ENCODE assay signal across 7 mouse cellular contexts in genomic region chr5:24512271-24512670, GRCm38 (mm10). TPM values are rescaled to one million over a fixed set of nuclear protein-coding genes. Genes with fewer than 3 reads are reported as not detected.
DNase-seq lines count a peak whose midpoint lies in the region.

No protein-coding gene starts in this region.

- peak; percentile 93 for DNase-seq in ES-CJ7 (ENCODE audit: low read depth, low spot score)
- DNase-seq in ZHBTc4 (ENCODE audit: low read depth, low spot score), result peak; percentile 92
- peak; percentile 64 for DNase-seq in heart, postnatal 4 days
- DNase-seq in lung, postnatal 10 days, result peak; percentile 78
- no peak for DNase-seq in layer of hippocampus, adult 11-12 months (ENCODE audit: low spot score)
- no peak for DNase-seq in cerebellum, adult 11 months
- no peak for DNase-seq in spleen, postnatal 14 days (ENCODE audit: low spot score in 2 of 2)

RNA-seq across cellular contexts. Expression of gene Gbx1, which starts 14.7 kb away (rescaled TPM):
- total RNA-seq in heart, postnatal 4 days (2021), result not detected

RNA-seq across cellular contexts. Expression of gene Asb10, which starts 28.5 kb away (rescaled TPM):
- 10 to 100 TPM; 19.8 to 23.1 TPM for total RNA-seq in heart, postnatal 4 days (2021)

RNA-seq across cellular contexts. Expression of gene 4931409K22Rik, which starts 44.3 kb away (rescaled TPM):
- not detected for total RNA-seq in heart, postnatal 4 days (2021)

Comparison
In these comparisons a context has a peak if more than half of its experiments do, and no peak if none do; other contexts are left out.
1. DNase-seq: peak in ES-CJ7 (single experiment), ZHBTc4 (single experiment), heart, postnatal 4 days (single experiment) and lung, postnatal 10 days (single experiment); none in layer of hippocampus, adult 11-12 months (single experiment), cerebellum, adult 11 months (single experiment) and spleen, postnatal 14 days (0 of 2).